ENCODE assay signal across 7 mouse cellular contexts in genomic region chr13:74167057-74167413, GRCm38 (mm10). TPM values are rescaled to one million over a fixed set of nuclear protein-coding genes. Genes with fewer than 3 reads are reported as not detected.
DNase-seq lines count a peak whose midpoint lies in the region; ATAC-seq and TF ChIP-seq lines count a peak whose summit lies in the region.

No protein-coding gene starts in this region.

- in situ Hi-C loops in CH12.LX (cut with MboI; ENCODE audit: low pct_ligation_motif_present, low pct_unique_long_range_greater_than_20kb, low sequenced_read_pairs), result no loop called here

- TF ChIP-seq EP300 in CH12.LX (IDR thresholded peaks at IDR 0.05; ENCODE audit: low read length), result no peak

- no peak for TF ChIP-seq CTCF in CH12.LX (conservative IDR thresholded peaks at IDR 0.05 in 1 of 2, IDR thresholded peaks at IDR 0.05 in 1 of 2; ENCODE audit: low read depth in 2 of 2, low read length in 2 of 2)

- ATAC-seq in CD4-positive, CD25-positive, alpha-beta regulatory T cell, adult 4 months, result peak; percentile 62
- ATAC-seq in heart, embryonic 12.5 days (ENCODE audit: insufficient number of reproducible peaks, low FRiP score), result peak; percentile 5; the same call in 1 of the 2 replicates
- ATAC-seq in liver, embryonic 12.5 days, result peak; percentile 23; the same call in 1 of the 2 replicates
- no peak; the same call in 1 of the 2 replicates for ATAC-seq in stomach, embryonic 15.5 days (ENCODE audit: insufficient read depth, low FRiP score, low read depth)

- H3K9me3 ChIP-seq in CH12.LX (replicated peaks; ENCODE audit: low read length), result no peaks in the 10 kb centered on the region
- no peaks in the 10 kb centered on the region for H3K9me3 ChIP-seq in heart, embryonic 12.5 days (replicated peaks)
- H3K9me3 ChIP-seq in liver, embryonic 12.5 days (replicated peaks), result no peaks in the 10 kb centered on the region
- no peaks in the 10 kb centered on the region for H3K9me3 ChIP-seq in stomach, embryonic 15.5 days

- DNase-seq in CH12.LX (ENCODE audit: extremely low read depth), result no peak
- DNase-seq in adrenal gland, postnatal 25 days, result no peak
- DNase-seq in ovary, postnatal 36 days (ENCODE audit: low spot score), result no peak

- H3K4me2 ChIP-seq in CH12.LX (ENCODE audit: insufficient read depth, low read depth, poor library complexity, severe bottlenecking), result peak overlapping the region; percentile 9; the same call in 1 of the 2 replicates
- peak overlapping the region; percentile 84 for H3K4me2 ChIP-seq in heart, embryonic 12.5 days
- peak overlapping the region; percentile 68 for H3K4me2 ChIP-seq in liver, embryonic 12.5 days
- peak overlapping the region; percentile 86 for H3K4me2 ChIP-seq in stomach, embryonic 15.5 days

- H3K27ac ChIP-seq in CH12.LX (ENCODE audit: insufficient read depth, low read depth), result no peak overlapping the region
- H3K27ac ChIP-seq in heart, embryonic 12.5 days (ENCODE audit: poor library complexity, severe bottlenecking), result no peak overlapping the region
- H3K27ac ChIP-seq in liver, embryonic 12.5 days, result no peak overlapping the region
- no peak overlapping the region for H3K27ac ChIP-seq in stomach, embryonic 15.5 days

- H3K9ac ChIP-seq in CH12.LX (ENCODE audit: insufficient read depth, low read depth), result no peak overlapping the region
- peak overlapping the region; percentile 71 for H3K9ac ChIP-seq in heart, embryonic 12.5 days
- peak overlapping the region; percentile 62 for H3K9ac ChIP-seq in liver, embryonic 12.5 days
- no peak overlapping the region for H3K9ac ChIP-seq in stomach, embryonic 15.5 days

- H3K4me3 ChIP-seq in CH12.LX (replicated peaks in 1 of 3; ENCODE audit: low read depth in 2 of 3, low read length in 2 of 3, poor library complexity in 1 of 3), result no peak overlapping the region
- H3K4me3 ChIP-seq in heart, embryonic 12.5 days, result peak overlapping the region; percentile 60
- H3K4me3 ChIP-seq in liver, embryonic 12.5 days, result peak overlapping the region; percentile 48
- peak overlapping the region; percentile 51 for H3K4me3 ChIP-seq in stomach, embryonic 15.5 days (replicated peaks)

- no peaks in the 10 kb centered on the region for H3K27me3 ChIP-seq in CH12.LX (replicated peaks)
- H3K27me3 ChIP-seq in heart, embryonic 12.5 days (replicated peaks), result no peaks in the 10 kb centered on the region
- no peaks in the 10 kb centered on the region for H3K27me3 ChIP-seq in liver, embryonic 12.5 days (replicated peaks)
- H3K27me3 ChIP-seq in stomach, embryonic 15.5 days (replicated peaks), result no peaks in the 10 kb centered on the region

- dilution Hi-C loops in CH12.LX (cut with MboI; ENCODE audit: extremely low pct_ligation_motif_present, extremely low pct_unique_long_range_greater_than_20kb, low sequenced_read_pairs), result no loop called here

- peaks cover 5 to 35% of the 10 kb centered on the region in 2 experiments for H3K36me3 ChIP-seq in CH12.LX (replicated peaks in 1 of 2; ENCODE audit: control insufficient read depth in 1 of 2, insufficient read depth in 1 of 2, low read length in 1 of 2)
- peaks cover 24% of the 10 kb centered on the region for H3K36me3 ChIP-seq in heart, embryonic 12.5 days
- peaks cover 18% of the 10 kb centered on the region; the same call in 1 of the 2 replicates for H3K36me3 ChIP-seq in liver, embryonic 12.5 days
- H3K36me3 ChIP-seq in stomach, embryonic 15.5 days, result 0 out of 2 replicates have a peak, but pooled peaks cover 8% of the 10 kb centered on the region

- 24% methylated on average over 9 of the region's 9 CpGs for WGBS in heart, embryonic 12.5 days
- WGBS in liver, embryonic 12.5 days (ENCODE audit: insufficient replicate concordance), result 20% methylated on average over 9 of the region's 9 CpGs
- 8% methylated on average over 9 of the region's 9 CpGs for WGBS in stomach, embryonic 15.5 days

- no peak for TF ChIP-seq RAD21 in CH12.LX (IDR thresholded peaks at IDR 0.05; ENCODE audit: low read depth, low read length)

- no peaks in the 10 kb centered on the region for H3K79me2 ChIP-seq in CH12.LX (replicated peaks; ENCODE audit: control insufficient read depth, extremely low read depth, insufficient read depth, poor library complexity, severe bottlenecking)

- TF ChIP-seq POLR2A in CH12.LX (IDR thresholded peaks at IDR 0.05; ENCODE audit: low read depth, low read length), result no peak

- no peaks in the 10 kb centered on the region for H3K4me1 ChIP-seq in CH12.LX (ENCODE audit: control insufficient read depth in 1 of 2, insufficient read depth in 2 of 2)
- H3K4me1 ChIP-seq in heart, embryonic 12.5 days (replicated peaks), result peaks cover 11% of the 10 kb centered on the region; the same call in 1 of the 2 replicates
- peaks cover 15% of the 10 kb centered on the region for H3K4me1 ChIP-seq in liver, embryonic 12.5 days
- no peaks in the 10 kb centered on the region for H3K4me1 ChIP-seq in stomach, embryonic 15.5 days

TF ChIP-seq in CH12.LX, 34 proteins besides CTCF, POLR2A, EP300 and RAD21:
- TF ChIP-seq NRF1 (IDR thresholded peaks at IDR 0.05; ENCODE audit: low read depth, low read length), result no peak
- no peak for TF ChIP-seq MAZ (IDR thresholded peaks at IDR 0.05; ENCODE audit: low read depth, low read length)
- TF ChIP-seq MAX (IDR thresholded peaks at IDR 0.05; ENCODE audit: low read length), result no peak
- no peak for TF ChIP-seq KAT2A (IDR thresholded peaks at IDR 0.05; ENCODE audit: insufficient replicate concordance, low read length)
- no peak for TF ChIP-seq ZMIZ1 (IDR thresholded peaks at IDR 0.05; ENCODE audit: low read depth, low read length)
- no peak for TF ChIP-seq UBTF (IDR thresholded peaks at IDR 0.05; ENCODE audit: low read depth, low read length)
- no peak for TF ChIP-seq PAX5 (IDR thresholded peaks at IDR 0.05; ENCODE audit: low read length)
- no peak for TF ChIP-seq ETS1 (conservative IDR thresholded peaks at IDR 0.05; ENCODE audit: low read depth, low read length)
- no peak for TF ChIP-seq GABPA (IDR thresholded peaks at IDR 0.05; ENCODE audit: insufficient replicate concordance, low read depth, low read length)
- no peak for TF ChIP-seq ZKSCAN1 (IDR thresholded peaks at IDR 0.05; ENCODE audit: borderline replicate concordance, low read depth, low read length)
- TF ChIP-seq USF2 (conservative IDR thresholded peaks at IDR 0.05; ENCODE audit: low read depth, low read length), result no peak
- TF ChIP-seq IRF4 (IDR thresholded peaks at IDR 0.05; ENCODE audit: low read depth, low read length), result no peak
- TF ChIP-seq ZNF384 (IDR thresholded peaks at IDR 0.05; ENCODE audit: low read depth, low read length), result no peak
- TF ChIP-seq RCOR1 (conservative IDR thresholded peaks at IDR 0.05; ENCODE audit: low read depth, low read length), result no peak
- TF ChIP-seq SMC3 (IDR thresholded peaks at IDR 0.05; ENCODE audit: low read depth, low read length), result no peak
- TF ChIP-seq TCF12 (IDR thresholded peaks at IDR 0.05; ENCODE audit: low read depth, low read length), result no peak
- no peak for TF ChIP-seq E2F4 (IDR thresholded peaks at IDR 0.05; ENCODE audit: insufficient replicate concordance, low read depth, low read length)
- no peak for TF ChIP-seq JUN (IDR thresholded peaks at IDR 0.05; ENCODE audit: insufficient read depth, low read depth, low read length)
- TF ChIP-seq POLR2AphosphoS2 (IDR thresholded peaks at IDR 0.05; ENCODE audit: low read depth, low read length), result no peak
- TF ChIP-seq MYC (IDR thresholded peaks at IDR 0.05; ENCODE audit: low read depth, low read length), result no peak

RNA-seq across cellular contexts. Expression of gene Exoc3, which starts 41.5 kb away (rescaled TPM):
- polyA plus RNA-seq in CD4-positive, CD25-positive, alpha-beta regulatory T cell, adult 4 months (2017; shearing (Covaris generic)), result 10 to 100 TPM; 76.7 to 77.9 TPM
- total RNA-seq in CH12.LX (2012; rRNA removed) (23.3 and 27.7 TPM in 2 replicates), CH12.LX (2014; rRNA removed) (26.5 and 27.3 TPM in 2 replicates)
- polyA plus RNA-seq in CH12.LX (2012; ENCODE audit: insufficient read length, low read depth), result 28.9 and 40.1 TPM in 2 replicates
- polyA plus RNA-seq in heart, embryonic 12.5 days (2016; fragmentation: Nextera tagmentation; extraction: Ambion mirVana), result 50.4 and 51.0 TPM in 2 replicates
- polyA plus RNA-seq in liver, embryonic 12.5 days (2016; fragmentation: Nextera tagmentation; extraction: Ambion mirVana), result 32.9 and 36.4 TPM in 2 replicates
- polyA plus RNA-seq in stomach, embryonic 15.5 days (2015; fragmentation: Nextera tagmentation; extraction: Ambion mirVana), result 59.6 and 67.2 TPM in 2 replicates
- 47.9 and 67.9 TPM in 2 replicates for total RNA-seq in adrenal gland, postnatal 25 days (2021)

RNA-seq across cellular contexts. Expression of gene Slc9a3, which starts 45.8 kb away (rescaled TPM):
- not detected for polyA plus RNA-seq in CD4-positive, CD25-positive, alpha-beta regulatory T cell, adult 4 months (2017; shearing (Covaris generic))
- total RNA-seq in CH12.LX (2012; rRNA removed), result not detected in 2 replicates
- not detected in 2 replicates for total RNA-seq in CH12.LX (2014; rRNA removed)
- polyA plus RNA-seq in CH12.LX (2012; ENCODE audit: insufficient read length, low read depth), result not detected in 2 replicates
- not detected in 2 replicates for polyA plus RNA-seq in heart, embryonic 12.5 days (2016; fragmentation: Nextera tagmentation; extraction: Ambion mirVana)
- polyA plus RNA-seq in liver, embryonic 12.5 days (2016; fragmentation: Nextera tagmentation; extraction: Ambion mirVana), result not detected in 2 replicates
- polyA plus RNA-seq in stomach, embryonic 15.5 days (2015; fragmentation: Nextera tagmentation; extraction: Ambion mirVana), result 0.55 and 1.1 TPM in 2 replicates
- total RNA-seq in adrenal gland, postnatal 25 days (2021), result 0.09 TPM in 1 of 2 replicates, not detected in the other

Comparison
In these comparisons a context has a peak if more than half of its experiments do, and no peak if none do; other contexts are left out.
1. H3K4me2 ChIP-seq: peak in every context shown above with its lines; median percentile 86 in stomach, embryonic 15.5 days; 84 in heart, embryonic 12.5 days; 68 in liver, embryonic 12.5 days; 9 in CH12.LX.
2. H3K4me3 ChIP-seq: peak in heart, embryonic 12.5 days (single experiment), liver, embryonic 12.5 days (single experiment) and stomach, embryonic 15.5 days (single experiment); none in CH12.LX (0 of 3).
3. H3K9ac ChIP-seq: peak in heart, embryonic 12.5 days (single experiment) and liver, embryonic 12.5 days (single experiment); none in CH12.LX (single experiment) and stomach, embryonic 15.5 days (single experiment).